12 mouse cellular contexts compared by ENCODE assay signal in genomic region chr13:45003026-45003425, GRCm38 (mm10). TPM values are rescaled to one million over a fixed set of nuclear protein-coding genes. Genes with fewer than 3 reads are reported as not detected.
A peak's percentile ranks its signal among the peaks of the same experiment; 100 is the strongest.
DNase-seq lines count a peak whose midpoint lies in the region; ATAC-seq and TF ChIP-seq lines count a peak whose summit lies in the region.
"Had no signal": no experiment of that assay in that cellular context is flagged by ENCODE, and none has a peak within 500 bp of the region (broad histone marks: within the 10 kb centered on the region; RNA-seq: fewer than 3 reads in every experiment).

No protein-coding gene starts in this region.

- no peak for TF ChIP-seq CTCF in forebrain, postnatal 0 days (IDR thresholded peaks at IDR 0.05; ENCODE audit: low read depth)

- H3K9me3 ChIP-seq in forebrain, embryonic 13.5 days (replicated peaks), result no peaks in the 10 kb centered on the region
- no peaks in the 10 kb centered on the region for H3K9me3 ChIP-seq in forebrain, embryonic 15.5 days
- H3K9me3 ChIP-seq in liver, embryonic 13.5 days (replicated peaks), result no peaks in the 10 kb centered on the region
- no peaks in the 10 kb centered on the region for H3K9me3 ChIP-seq in forebrain, postnatal 0 days (ENCODE audit: low read length)
- no peaks in the 10 kb centered on the region for H3K9me3 ChIP-seq in neural tube, embryonic 14.5 days (ENCODE audit: control insufficient read depth, low read length)

- H3K4me2 ChIP-seq in forebrain, embryonic 13.5 days, result peak overlapping the region; percentile 88; the same call in 1 of the 2 replicates
- no peak overlapping the region; the same call in 1 of the 2 replicates for H3K4me2 ChIP-seq in forebrain, embryonic 15.5 days (replicated peaks)
- peak overlapping the region; percentile 99; the same call in 1 of the 2 replicates for H3K4me2 ChIP-seq in liver, embryonic 13.5 days
- peak overlapping the region; percentile 81; the same call in 1 of the 2 replicates for H3K4me2 ChIP-seq in forebrain, postnatal 0 days (ENCODE audit: low read depth)
- H3K4me2 ChIP-seq in neural tube, embryonic 14.5 days (ENCODE audit: low read depth, low read length), result peak overlapping the region; percentile 46; the same call in 1 of the 2 replicates

- DNase-seq in liver, embryonic 13.5 days, result no peak
- DNase-seq in liver, result no peak
- DNase-seq in forebrain, postnatal 0 days, result no peak
- no peak for DNase-seq in testis, postnatal 14 days (ENCODE audit: low spot score)
- no peak for DNase-seq in cerebellum, postnatal 25 days
- DNase-seq: adrenal gland, postnatal 14 days; gastrocnemius, postnatal 14 days; kidney, adult 18-20 months; right cerebral cortex, adult 18-20 months had no signal

- no peaks in the 10 kb centered on the region for H3K27me3 ChIP-seq in forebrain, embryonic 13.5 days
- no peaks in the 10 kb centered on the region for H3K27me3 ChIP-seq in forebrain, embryonic 15.5 days
- no peaks in the 10 kb centered on the region for H3K27me3 ChIP-seq in liver, embryonic 13.5 days
- H3K27me3 ChIP-seq in forebrain, postnatal 0 days (ENCODE audit: insufficient read depth, low read length), result no peaks in the 10 kb centered on the region
- no peaks in the 10 kb centered on the region for H3K27me3 ChIP-seq in neural tube, embryonic 14.5 days (ENCODE audit: control insufficient read depth, insufficient read depth, low read length)

- ATAC-seq in forebrain, embryonic 13.5 days, result no peak
- no peak for ATAC-seq in forebrain, embryonic 15.5 days (replicated peaks)
- ATAC-seq in liver, embryonic 13.5 days (ENCODE audit: low read depth), result no peak
- ATAC-seq in forebrain, postnatal 0 days, result no peak
- ATAC-seq in neural tube, embryonic 14.5 days (ENCODE audit: low read depth), result no peak

- H3K27ac ChIP-seq in forebrain, embryonic 13.5 days, result no peak overlapping the region
- no peak overlapping the region for H3K27ac ChIP-seq in forebrain, embryonic 15.5 days (replicated peaks)
- H3K27ac ChIP-seq in liver, embryonic 13.5 days, result no peak overlapping the region
- H3K27ac ChIP-seq in forebrain, postnatal 0 days (ENCODE audit: low read depth, low read length), result no peak overlapping the region
- no peak overlapping the region for H3K27ac ChIP-seq in neural tube, embryonic 14.5 days (ENCODE audit: low read depth, low read length)

- H3K36me3 ChIP-seq in forebrain, embryonic 13.5 days (ENCODE audit: poor library complexity, severe bottlenecking), result peaks cover 3% of the 10 kb centered on the region; the same call in 1 of the 2 replicates
- no peaks in the 10 kb centered on the region for H3K36me3 ChIP-seq in forebrain, embryonic 15.5 days
- H3K36me3 ChIP-seq in liver, embryonic 13.5 days, result peaks cover 6% of the 10 kb centered on the region
- H3K36me3 ChIP-seq in forebrain, postnatal 0 days (ENCODE audit: insufficient read depth), result no peaks in the 10 kb centered on the region
- no peaks in the 10 kb centered on the region for H3K36me3 ChIP-seq in neural tube, embryonic 14.5 days (ENCODE audit: control insufficient read depth, insufficient read depth, low read length)

- H3K4me3 ChIP-seq in forebrain, embryonic 13.5 days, result no peak overlapping the region
- no peak overlapping the region for H3K4me3 ChIP-seq in forebrain, embryonic 15.5 days
- H3K4me3 ChIP-seq in liver, embryonic 13.5 days (replicated peaks), result no peak overlapping the region
- H3K4me3 ChIP-seq in forebrain, postnatal 0 days (ENCODE audit: low read depth, low read length), result no peak overlapping the region
- no peak overlapping the region for H3K4me3 ChIP-seq in neural tube, embryonic 14.5 days (ENCODE audit: low read depth, low read length)

- H3K4me1 ChIP-seq in forebrain, embryonic 13.5 days, result peaks cover 25% of the 10 kb centered on the region
- peaks cover 21% of the 10 kb centered on the region for H3K4me1 ChIP-seq in forebrain, embryonic 15.5 days
- H3K4me1 ChIP-seq in liver, embryonic 13.5 days (replicated peaks), result peaks cover 34% of the 10 kb centered on the region
- H3K4me1 ChIP-seq in forebrain, postnatal 0 days (ENCODE audit: insufficient read depth), result no peaks in the 10 kb centered on the region; the same call in 1 of the 2 replicates
- H3K4me1 ChIP-seq in neural tube, embryonic 14.5 days (ENCODE audit: control insufficient read depth, insufficient read depth, low read length), result peaks cover 6% of the 10 kb centered on the region; the same call in 1 of the 2 replicates

- H3K9ac ChIP-seq in forebrain, embryonic 13.5 days, result no peak overlapping the region
- H3K9ac ChIP-seq in forebrain, embryonic 15.5 days (replicated peaks), result no peak overlapping the region
- no peak overlapping the region for H3K9ac ChIP-seq in liver, embryonic 13.5 days
- no peak overlapping the region for H3K9ac ChIP-seq in forebrain, postnatal 0 days
- H3K9ac ChIP-seq in neural tube, embryonic 14.5 days (replicated peaks; ENCODE audit: low read depth, low read length), result no peak overlapping the region

- 67% methylated on average over 5 of the region's 5 CpGs for WGBS in forebrain, embryonic 13.5 days
- 69% methylated on average over 5 of the region's 5 CpGs for WGBS in forebrain, embryonic 15.5 days
- WGBS in liver, embryonic 13.5 days (ENCODE audit: insufficient replicate concordance), result 79% methylated on average over 5 of the region's 5 CpGs
- 64% methylated on average over 5 of the region's 5 CpGs for WGBS in forebrain, postnatal 0 days
- 60% methylated on average over 5 of the region's 5 CpGs for WGBS in neural tube, embryonic 14.5 days

RNA-seq across cellular contexts. Expression of gene Dtnbp1, which starts 1.1 kb away (rescaled TPM):
- 95.4 and 104 TPM in 2 replicates for polyA plus RNA-seq in forebrain, embryonic 13.5 days (2015; fragmentation: Nextera tagmentation; extraction: Ambion mirVana)
- 107 and 113 TPM in 2 replicates for polyA plus RNA-seq in forebrain, embryonic 15.5 days (2015; fragmentation: Nextera tagmentation; extraction: Ambion mirVana)
- polyA plus RNA-seq in liver, embryonic 13.5 days (2015; fragmentation: Nextera tagmentation; extraction: Ambion mirVana), result 29.5 and 30.2 TPM in 2 replicates
- total RNA-seq in forebrain, postnatal 0 days (2014; rRNA removed), result 80.9 and 84.9 TPM in 2 replicates
- 121 and 130 TPM in 2 replicates for polyA plus RNA-seq in forebrain, postnatal 0 days (2015; fragmentation: Nextera tagmentation; extraction: Ambion mirVana)
- 123 and 148 TPM in 2 replicates for polyA plus RNA-seq in neural tube, embryonic 14.5 days (2014; fragmentation: Nextera tagmentation; extraction: Ambion mirVana)
